Mouse (Mus musculus): ENCODE results near the gene Speer4c. TPM values are rescaled to one million over a fixed set of nuclear protein-coding genes. Genes with fewer than 3 reads are reported as not detected.

The Speer4c gene
- polyA plus RNA-seq (2012; rRNA removed; ENCODE audit: low replicate concordance): not detected in 2 replicates

GRCm38 (mm10) chr5:15714171-15714570, at the start of gene Speer4c:
TSS of gene Speer4c (minus strand) at chr5:15714271.

Other genes starting within 250 kb of the Speer4c start
- gene Gm21149, start 237.7 kb downstream of the Speer4c start, polyA plus RNA-seq (2012; rRNA removed; ENCODE audit: low replicate concordance): 0.10 TPM in 1 of 2 replicates, not detected in the other
- 0.27 TPM in 1 of 2 replicates, not detected in the other for gene Gm21190, start 185.0 kb downstream of the Speer4c start, polyA plus RNA-seq (2012; rRNA removed; ENCODE audit: low replicate concordance)
- gene Gm21083, start 136.9 kb downstream of the Speer4c start, polyA plus RNA-seq (2012; rRNA removed; ENCODE audit: low replicate concordance): 0.12 TPM in 1 of 2 replicates, not detected in the other
- gene Speer4d, start 95.2 kb downstream of the Speer4c start, polyA plus RNA-seq (2012; rRNA removed; ENCODE audit: low replicate concordance): 0.19 TPM in 1 of 2 replicates, not detected in the other
- not detected in 2 replicates for gene 4930572O03Rik, start 57.2 kb downstream of the Speer4c start, polyA plus RNA-seq (2012; rRNA removed; ENCODE audit: low replicate concordance)
- gene Cacna2d1, start 220.4 kb upstream of the Speer4c start, polyA plus RNA-seq (2012; rRNA removed; ENCODE audit: low replicate concordance): 3.5 and 16.2 TPM in 2 replicates

All from subcutaneous adipose tissue, adult 2 months (tissue).